Mouse (Mus musculus): Measurements from ENCODE around the gene Akna.

The Akna gene

DNA sequence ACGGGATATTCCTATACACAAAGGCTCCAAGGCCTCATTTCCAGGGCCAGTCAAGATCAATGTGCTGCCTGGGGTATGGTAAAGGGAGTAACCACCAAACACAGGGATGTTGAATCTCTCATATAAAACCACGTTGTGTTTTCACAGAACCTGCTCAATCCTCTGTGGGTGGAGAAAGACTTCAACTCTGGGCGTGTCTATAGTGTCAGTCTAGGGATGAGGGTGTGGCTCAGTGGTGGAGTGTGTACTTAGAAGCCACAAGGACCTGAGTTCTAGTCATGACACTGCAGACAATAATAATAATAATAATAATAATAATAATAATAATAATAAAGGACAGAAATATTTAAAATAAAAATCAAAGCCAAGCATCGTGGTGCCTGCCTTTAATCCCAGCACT lies 18.9 kb downstream of the Akna start:
- DNase-seq (ENCODE audit: low spot score) = no peak

DNA sequence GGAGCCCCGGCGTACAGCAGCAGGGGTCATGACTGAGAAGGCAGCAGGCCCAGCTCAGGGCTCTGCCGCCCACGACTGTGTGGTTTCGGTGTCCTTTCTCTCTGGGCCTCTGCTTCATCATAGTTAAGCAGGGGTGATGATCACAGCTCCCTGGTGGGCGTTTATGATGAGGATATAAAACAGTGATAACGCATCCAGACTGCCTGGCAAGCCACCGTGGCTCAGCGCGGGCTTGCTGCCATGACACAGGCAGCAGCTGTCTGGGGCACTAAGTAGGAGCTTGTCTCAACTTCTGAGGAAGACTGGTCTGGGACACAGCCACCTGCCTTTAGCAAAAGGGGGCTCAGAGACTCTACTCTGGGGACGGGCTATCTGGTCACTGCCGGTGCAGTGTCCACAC lies 19.7 kb downstream of the Akna start:
- DNase-seq (ENCODE audit: low spot score) = no peak

DNA sequence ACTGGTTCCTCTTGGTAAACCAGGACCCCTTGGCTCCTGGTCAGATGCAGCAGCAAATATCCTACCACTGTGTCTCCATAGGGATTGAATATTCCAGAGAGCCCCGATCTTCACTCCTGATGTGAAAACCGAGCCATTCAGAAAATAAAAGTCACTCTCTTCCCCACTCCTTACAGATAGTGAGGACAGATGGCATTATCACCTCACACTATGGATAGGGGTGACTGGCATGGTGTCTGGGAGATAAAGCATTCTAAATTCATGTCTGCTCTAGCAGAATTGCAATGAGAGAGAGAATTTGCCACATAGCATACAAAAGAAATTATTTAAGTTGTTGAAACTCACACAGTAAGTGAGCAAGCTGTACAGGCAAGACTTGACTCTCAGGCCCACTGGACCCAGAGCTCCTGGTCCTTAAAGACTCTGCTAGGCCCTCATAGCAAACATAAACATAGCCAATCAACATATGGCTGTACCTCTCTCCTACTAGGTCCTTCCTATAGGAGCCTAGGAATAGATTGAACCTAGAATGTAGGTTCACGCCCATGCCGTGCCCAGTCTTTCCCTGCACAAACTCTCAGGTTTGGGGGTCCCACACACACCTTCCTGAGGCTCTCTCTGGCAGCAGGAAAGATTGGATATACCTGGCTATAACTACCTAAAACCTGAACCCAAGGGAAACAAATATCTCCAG lies 20.3 kb downstream of the Akna start:
- DNase-seq (ENCODE audit: low spot score) = no peak

DNA sequence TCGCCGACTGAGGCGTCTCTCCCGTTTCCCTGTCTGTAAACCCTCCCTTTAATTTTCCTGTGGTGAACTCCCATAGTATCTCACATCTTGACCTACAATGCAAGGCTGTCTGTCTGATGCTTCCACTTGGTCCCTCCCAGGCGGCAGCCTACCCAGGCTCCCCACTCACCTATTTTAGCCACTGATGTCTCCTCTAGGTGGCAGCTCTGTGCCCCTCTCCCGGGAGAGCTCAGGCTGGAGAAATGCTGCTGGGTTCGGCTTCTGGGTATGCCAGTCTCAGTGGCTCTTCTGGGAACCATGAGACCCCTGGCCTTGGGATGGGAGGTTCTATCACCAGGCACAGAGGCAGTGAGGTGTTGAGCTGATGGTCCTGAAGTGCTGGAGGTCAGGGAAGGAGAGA lies 25.7 kb downstream of the Akna start:
- no peak for DNase-seq (ENCODE audit: low spot score)

DNA sequence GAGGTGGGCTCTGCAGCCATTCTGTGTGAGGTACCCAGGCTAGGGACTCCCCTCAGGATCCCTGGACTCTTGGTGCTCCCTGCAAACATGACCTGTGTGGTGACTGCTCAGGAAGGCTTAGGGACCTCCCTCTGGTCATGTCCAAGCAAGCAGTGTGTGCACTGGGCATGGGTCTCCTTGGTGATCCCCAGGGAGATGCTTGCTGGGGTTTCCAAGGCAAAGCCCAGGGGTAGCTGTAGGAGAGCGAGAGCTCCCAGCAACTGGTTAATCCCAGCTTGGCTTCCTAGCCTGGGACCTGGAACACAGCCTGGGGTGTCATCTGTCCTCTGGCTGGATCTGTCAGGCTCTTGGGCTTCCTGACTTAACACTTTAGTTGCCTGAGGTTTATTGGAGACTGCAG lies 27.8 kb downstream of the Akna start:
- no peak for DNase-seq (ENCODE audit: low spot score)

DNA sequence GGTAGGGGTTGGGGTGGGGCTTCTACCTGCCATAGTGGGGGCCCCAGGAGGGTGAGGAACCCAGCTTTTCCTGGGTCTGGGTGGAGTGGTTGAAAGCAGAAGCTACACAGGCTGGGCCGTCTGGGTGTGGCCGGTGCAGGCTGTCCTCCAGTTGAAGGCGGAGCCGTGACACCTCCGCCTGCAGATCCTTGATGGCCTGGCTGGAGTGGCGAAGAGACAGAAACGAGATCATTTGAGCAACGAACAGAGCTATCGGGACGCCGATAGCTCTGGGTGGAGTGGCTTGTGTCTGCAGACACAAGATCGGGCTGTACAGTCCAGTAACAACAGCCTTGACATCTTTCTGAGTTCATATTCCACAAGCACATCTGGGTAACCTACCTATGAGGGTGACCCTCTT lies 28.8 kb downstream of the Akna start:
- no peak for DNase-seq (ENCODE audit: low spot score)

DNA sequence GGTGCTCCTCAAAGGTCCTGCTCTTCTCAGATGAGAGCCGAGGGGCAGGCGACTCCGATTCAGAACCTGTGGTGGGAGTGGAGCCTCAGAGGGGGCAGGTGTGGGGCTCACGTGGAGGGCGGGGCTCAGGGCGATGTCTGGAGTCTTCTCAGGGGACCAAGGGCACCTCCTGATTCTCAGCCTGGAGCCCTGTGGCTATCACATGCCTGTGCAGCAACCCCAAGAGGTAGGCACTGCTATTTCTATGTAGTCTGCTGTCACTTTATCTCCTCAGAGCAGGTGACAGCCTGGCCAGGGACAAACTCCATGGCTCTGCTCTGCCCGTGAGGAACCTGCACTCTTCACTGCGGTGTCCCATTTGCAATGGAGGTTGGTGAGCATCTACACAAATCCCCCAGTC lies 29.8 kb downstream of the Akna start:
- DNase-seq (ENCODE audit: low spot score) = no peak

DNA sequence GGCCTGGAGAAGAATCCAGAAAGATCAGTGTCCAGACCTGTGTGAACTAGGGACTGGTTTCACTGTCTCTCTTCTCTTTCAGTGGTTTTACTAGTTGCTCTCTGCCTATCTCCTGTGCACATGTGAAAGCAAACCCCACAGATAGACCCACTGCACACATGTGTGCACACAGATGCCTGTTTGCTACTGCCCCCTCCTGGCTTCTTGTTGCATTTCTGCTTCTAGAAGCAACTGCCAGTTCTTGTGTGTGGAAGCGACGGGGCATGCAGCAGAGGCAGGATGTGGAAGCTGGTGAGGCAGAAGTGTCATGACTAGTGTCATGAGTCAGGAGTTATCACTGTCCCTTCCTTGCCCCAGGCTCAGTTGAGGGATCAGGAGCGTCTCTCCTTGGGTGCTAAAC lies 31.3 kb downstream of the Akna start:
- DNase-seq (ENCODE audit: low spot score) = no peak

DNA sequence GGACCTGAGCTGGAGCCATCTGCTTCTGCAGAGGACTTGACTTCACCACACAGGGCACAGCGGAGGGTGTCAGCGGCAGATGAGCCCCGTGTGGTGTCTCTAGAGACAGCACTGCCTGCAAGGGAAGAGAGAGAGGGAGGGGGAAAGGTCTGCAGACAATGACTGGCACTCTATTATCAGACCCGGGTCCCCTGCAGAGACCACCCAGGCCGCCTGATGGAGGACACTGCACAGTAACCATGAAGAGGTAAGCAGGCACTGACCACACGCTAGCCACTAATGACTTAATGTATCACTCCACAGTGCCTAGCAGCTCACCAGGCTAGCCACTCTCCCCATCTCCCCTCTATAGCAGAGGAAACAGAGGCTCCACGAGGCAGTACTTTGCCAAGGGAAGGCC lies 32.3 kb downstream of the Akna start:
- DNase-seq (ENCODE audit: low spot score) = no peak

DNA sequence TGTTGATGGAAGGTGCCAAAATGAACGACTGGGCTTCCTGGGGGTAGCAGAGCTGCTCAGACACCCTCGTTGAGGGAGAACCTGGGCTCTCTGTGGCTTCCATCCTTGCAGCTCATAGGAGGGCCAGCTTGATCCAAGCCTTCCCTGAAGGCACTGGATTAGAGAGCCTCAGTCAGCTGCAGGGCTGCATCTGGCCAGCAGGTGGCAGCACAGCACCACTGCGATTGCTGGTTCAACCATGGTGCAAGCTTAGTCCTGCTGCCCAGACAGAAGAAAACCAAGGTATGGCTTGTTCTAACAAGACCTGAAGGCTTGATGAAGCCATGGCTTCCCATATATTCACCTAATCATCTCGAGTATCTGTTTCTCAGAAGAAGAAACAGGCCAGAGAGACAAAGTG lies 34.6 kb downstream of the Akna start:
- DNase-seq (ENCODE audit: low spot score) = peak; percentile 43

DNA sequence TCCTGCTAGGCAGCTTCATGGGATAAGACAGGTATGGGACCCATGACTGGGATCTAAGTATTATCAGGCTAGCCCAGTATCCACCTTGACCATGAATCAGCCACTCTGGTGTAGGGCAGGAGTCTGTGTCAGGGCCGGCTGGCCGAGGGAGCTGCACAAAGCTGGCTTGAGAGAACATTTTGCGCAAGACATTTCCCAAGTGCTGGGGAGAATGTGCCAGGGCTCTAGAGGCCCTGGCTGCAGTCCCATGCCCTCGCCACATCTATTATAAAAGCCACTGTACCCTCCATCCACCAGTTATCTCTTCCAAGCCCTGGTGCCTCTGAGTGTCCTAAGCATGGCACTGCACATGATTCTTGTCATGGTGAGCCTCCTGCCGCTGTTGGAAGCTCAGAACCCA lies 41.0 kb downstream of the Akna start, which contains the start of gene Orm2:
Gene Orm2 (plus strand): TSS at position 300 of the 400 bp plus-strand sequence.
- DNase-seq (ENCODE audit: low spot score) = no peak

DNA sequence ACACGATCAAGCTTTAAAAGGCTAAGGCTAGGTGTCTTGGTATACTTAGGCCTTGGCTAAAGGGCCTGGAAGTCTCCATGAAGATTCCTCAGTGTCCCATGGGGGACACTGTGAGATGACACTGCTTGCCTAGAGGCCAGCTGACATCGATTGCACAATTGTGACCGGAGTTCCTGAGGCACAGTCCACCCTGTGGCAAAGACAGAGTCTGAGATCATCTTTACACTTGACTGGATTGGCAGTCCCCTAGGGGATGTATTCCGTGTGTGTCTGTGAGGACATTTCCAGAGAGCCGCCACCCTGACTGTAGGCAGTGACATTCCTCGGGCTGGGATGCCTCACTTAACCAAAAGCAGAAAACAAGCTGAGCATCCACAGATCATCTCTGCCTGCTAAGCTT lies 43.3 kb downstream of the Akna start:
- DNase-seq (ENCODE audit: low spot score) = no peak

DNA sequence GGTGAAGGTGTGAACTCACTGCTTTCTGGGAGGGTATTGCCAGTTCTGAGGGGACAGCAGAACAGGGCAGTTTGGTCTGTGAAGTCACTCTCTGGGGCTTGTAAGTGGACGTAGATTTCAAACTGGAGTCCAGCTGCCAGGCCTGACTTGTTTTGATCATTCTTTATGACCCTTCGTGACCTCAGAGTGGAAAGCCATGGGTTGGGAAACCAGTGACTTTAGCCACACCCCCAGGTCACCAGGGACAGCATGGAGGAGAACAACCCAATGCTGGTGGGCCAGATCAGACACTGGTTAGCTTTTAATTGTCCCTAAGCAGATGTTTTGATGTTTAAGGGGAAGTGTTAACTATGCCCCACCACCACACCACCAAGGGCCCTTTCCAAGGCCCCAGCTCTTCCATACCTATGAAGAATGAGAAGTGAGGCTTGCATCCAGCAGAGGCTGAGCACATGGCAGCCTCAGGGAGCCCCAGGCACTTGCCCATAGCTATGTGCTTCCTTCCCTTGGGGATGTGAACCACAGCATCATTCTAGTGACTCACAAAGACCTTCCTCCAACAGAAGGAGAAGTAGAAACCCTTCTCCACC lies 46.1 kb downstream of the Akna start:
- no peak for DNase-seq (ENCODE audit: low spot score)

DNA sequence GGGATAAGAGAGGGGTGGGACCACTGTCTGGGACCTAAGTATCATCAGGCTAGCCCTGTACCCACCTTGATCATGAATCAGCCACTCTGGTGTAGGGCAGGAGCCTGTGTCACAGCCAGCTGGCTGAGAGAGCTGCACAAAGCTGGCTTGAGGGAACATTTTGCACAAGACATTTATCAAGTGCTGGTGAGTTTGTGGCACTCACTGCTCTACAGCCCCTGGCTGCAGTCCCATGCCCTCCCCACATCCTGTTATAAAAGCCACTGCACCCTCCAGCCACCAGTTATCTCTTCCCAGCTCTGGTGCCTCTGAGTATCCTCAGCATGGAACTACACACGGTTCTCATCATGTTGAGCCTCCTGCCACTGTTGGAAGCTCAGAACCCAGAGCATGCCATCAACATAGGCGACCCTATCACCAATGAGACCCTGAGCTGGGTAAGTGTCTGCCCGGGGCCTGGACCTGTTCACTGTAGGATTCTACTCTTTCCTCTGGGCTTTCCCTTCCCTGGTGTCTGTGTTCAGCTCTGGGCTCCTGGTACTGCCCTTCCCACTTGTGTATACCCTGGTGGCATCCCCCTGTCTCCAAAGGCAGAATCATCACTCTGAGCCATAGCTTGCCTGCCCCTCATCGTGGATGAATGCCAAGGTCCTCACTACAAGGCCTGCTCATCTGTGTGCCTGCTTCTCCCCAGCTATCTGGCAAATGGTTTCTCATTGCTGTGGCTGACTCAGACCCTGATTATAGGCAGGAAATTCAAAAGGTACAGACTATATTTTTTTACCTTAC lies 47.1 kb downstream of the Akna start, which contains the start of gene Orm3:
Gene Orm3 (plus strand): TSS at position 286 of the 789 bp plus-strand sequence.
- DNase-seq (ENCODE audit: low spot score) = no peak

DNA sequence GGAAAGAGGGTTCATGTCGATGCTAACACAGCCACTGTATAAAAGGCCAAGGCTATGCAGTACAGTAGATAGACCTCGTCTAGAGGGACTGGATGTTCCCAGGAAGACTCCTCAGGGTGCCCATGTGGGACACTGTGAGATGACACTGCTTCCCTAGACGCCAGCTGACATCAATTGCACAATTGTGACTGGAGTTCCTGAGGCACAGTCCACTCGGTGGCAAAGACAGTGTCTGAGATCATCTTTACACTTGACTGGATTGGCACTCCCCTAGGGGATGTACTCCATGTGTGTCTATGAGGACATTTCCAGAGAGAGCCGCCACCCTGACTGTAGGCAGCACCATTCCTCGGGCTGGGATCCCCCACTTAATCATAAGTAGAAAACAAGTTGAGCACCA lies 54.6 kb downstream of the Akna start:
- DNase-seq (ENCODE audit: low spot score) = no peak

DNA sequence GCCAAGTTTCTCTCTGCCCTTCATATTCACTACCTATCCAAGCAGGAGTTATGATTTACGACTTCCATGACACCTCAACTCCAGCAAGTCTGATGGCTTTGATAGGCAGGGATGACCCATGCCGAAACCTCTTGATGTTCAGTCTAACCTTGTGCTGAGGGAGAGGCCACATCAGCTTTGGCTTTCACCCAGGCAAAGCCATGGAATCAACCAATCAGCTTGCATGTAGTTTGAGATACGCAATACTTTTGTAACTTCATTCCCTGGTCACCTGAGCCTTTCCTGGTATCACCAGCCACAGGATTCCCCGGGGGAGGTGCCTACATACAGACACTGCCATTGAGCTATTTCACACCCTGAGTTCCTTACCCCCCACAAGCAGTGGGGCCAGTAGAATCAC lies 56.5 kb downstream of the Akna start:
- no peak for DNase-seq (ENCODE audit: low spot score)

DNA sequence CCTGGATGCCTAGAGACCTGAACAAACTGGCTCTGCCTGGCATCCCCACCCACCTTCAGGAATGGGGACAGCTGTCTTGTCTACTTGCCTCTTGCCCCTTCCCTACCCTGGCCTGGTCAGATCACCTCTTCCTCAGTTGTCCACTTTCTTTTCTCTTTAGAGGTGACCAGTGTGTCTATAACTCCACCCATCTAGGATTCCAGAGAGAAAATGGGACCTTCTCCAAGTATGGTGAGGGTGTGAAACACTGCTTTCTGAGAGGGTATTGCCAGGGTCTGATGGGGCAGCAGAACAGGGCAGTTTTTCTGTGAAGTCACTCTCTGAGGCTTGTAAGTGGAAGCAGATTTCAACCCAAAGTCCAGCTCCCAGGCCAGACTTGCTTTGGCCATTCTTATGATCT lies 57.9 kb downstream of the Akna start:
- no peak for DNase-seq (ENCODE audit: low spot score)

DNA sequence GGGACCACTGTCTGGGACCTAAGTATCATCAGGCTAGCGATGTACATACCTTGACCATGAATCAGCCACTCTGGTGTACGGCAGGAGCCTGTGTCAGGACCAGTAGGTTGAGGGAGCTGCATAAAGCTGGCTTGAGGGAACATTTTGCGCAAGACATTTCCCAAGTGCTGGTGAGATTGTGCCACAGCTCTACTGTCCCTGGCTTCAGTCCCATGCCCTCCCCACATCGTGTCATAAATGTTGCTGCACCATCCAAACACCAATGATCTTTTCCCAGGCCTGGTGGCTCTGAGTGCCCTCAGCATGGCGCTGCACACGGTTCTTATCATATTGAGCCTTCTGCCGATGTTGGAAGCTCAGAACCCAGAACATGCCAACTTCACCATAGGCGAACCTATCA lies 58.9 kb downstream of the Akna start, which contains the start of gene Orm1:
Gene Orm1 (plus strand): TSS at position 266 of the 400 bp plus-strand sequence.
- no peak for DNase-seq (ENCODE audit: low spot score)

DNA sequence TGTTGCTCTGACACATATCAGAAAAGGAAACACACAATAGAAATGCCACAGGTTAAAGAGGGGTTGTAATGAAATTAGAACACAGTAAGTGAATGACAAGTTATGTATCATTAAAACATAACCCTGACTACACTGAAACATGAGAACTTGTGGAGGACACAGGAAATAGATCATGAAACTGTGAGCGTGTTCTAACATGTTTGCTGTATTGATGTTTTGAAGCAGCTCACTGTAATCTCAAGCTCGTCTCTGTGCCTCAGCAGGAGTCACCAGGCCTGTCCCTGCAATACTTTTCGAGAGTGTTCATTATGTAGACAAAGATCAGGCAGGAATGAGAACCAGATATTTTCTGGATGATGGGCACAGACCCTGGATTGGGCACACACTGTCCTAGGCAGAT lies 59.5 kb downstream of the Akna start:
- no peak for DNase-seq (ENCODE audit: low spot score)

DNA sequence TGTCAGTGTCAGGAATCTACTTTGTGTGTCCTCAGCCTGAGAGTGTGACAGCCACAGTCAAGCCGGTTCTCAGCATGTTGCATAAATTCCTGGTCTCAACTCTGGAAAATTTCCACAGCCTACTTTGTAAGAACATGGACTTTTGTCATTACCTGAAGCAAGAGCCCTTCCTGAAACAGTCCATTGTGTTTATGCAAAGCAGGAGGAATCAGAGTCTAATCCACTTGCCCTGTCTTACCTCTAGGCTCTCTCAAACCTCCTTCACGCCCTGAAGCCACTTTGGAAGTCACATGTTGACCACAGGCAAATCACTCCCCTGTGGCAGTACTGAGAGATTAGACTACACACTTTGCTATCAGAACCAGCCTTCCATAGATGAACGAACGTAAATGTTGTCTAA lies 60.7 kb downstream of the Akna start:
- DNase-seq (ENCODE audit: low spot score) = no peak

DNA sequence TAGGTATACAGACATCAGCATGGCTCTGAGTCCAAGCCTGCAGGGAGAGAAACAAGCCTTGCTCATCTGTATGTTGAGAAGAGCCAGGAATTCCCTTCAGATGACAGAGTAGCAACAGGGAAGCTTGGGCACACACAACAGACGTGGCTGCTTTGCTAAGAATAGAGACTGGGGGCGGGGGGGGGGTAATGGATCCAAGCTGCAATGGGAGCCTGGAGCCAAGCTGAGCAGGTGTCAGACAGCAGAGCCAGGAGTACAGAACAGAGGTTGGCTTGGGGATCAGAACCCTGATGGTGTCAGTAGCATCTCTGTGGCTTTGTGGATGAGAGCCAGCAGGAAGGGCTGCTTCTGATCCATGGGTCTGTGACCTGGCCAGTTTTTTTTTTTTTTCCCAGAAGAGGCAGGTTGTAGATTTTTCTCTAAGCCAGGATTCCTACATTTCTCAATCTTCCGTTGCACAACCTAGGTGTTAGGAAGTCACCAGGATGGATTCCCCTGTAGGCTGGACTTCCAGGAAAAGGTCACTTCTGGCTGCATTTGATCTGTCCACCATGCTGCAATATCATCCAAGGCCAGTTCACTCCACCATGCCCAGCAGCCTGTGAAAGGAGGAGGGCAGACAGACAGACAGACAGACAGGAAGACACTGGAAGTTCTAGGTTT lies 64.6 kb downstream of the Akna start:
- DNase-seq (ENCODE audit: low spot score) = no peak

DNA sequence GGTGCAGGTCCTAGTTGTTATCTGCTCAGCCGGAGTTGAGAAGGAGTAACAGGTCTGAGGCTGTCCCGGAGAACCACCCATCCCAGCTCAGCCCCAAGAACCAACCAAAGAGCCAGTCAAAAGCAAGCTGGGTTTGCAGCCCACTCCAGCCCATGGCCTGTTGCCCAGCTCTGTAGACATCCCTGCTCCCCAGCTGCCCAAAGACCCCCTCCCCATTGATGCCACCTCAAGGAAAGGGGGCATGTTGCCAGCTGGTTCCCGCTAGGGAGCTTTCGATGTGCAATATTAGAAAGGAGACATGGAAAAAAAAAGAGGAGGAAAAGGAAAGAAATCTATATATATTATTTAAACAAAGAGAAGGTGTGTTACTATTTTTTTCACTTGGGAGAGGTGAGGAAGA lies 69.8 kb downstream of the Akna start:
- DNase-seq (ENCODE audit: low spot score) = no peak

Data from ovary, adult 18-20 months (tissue).